Mouse (Mus musculus) small intestine, adult 2 months (tissue): ENCODE data around the gene Abca15. TPM values are rescaled to one million over a fixed set of nuclear protein-coding genes. Genes with fewer than 3 reads are reported as not detected.

Experiments
- H3K27ac ChIP-seq: fragments of 200-500 bp; 2 replicates; pipeline ENCODE4 v1.5.1; 2012; ENCODE audit warnings: low read depth, low read length, control low read depth, inconsistent platforms; ENCODE audit not compliant: insufficient read depth
- H3K27me3 ChIP-seq: fragments of 200-500 bp; 2 replicates; pipeline ENCODE4 v1.6.1; 2012; ENCODE audit warnings: mild to moderate bottlenecking, moderate library complexity, low read length, inconsistent platforms; ENCODE audit not compliant: control insufficient read depth, insufficient read depth
- H3K36me3 ChIP-seq: fragments of 200-500 bp; 2 replicates; pipeline ENCODE4 v1.6.1; 2012; ENCODE audit warnings: mild to moderate bottlenecking, low read length, control low read depth, inconsistent platforms; ENCODE audit not compliant: control insufficient read depth, insufficient read depth
- H3K4me1 ChIP-seq: fragments of 200-500 bp; 2 replicates; pipeline ENCODE4 v1.6.1; 2012; ENCODE audit warnings: low read length, inconsistent platforms, mixed read lengths; ENCODE audit not compliant: control insufficient read depth, insufficient read depth, insufficient read length
- H3K4me3 ChIP-seq: fragments of 200-500 bp; 2 replicates; pipeline ENCODE4 v1.5.1; 2012; ENCODE audit warnings: low read depth, mild to moderate bottlenecking, control low read depth, inconsistent platforms, low read length, moderate library complexity
- CTCF ChIP-seq: fragments of 200-500 bp; IDR thresholded peaks from 2 replicates; pipeline ENCODE4 v1.5.1; 2012; ENCODE audit warnings: low read depth, mild to moderate bottlenecking, control low read depth, inconsistent platforms, low read length, moderate library complexity, mixed read lengths; ENCODE audit not compliant: insufficient replicate concordance, insufficient read length; ENCODE audit errors: extremely low read depth
- POLR2A ChIP-seq: fragments of 200-500 bp; IDR thresholded peaks from 2 replicates; pipeline ENCODE4 v1.6.1; 2012; ENCODE audit warnings: low read depth, mild to moderate bottlenecking, control low read depth, inconsistent platforms, low read length, moderate library complexity
- WGBS: fragments of 180-500 bp; shearing (Covaris S2); methylation state at CpG from one replicate; pipeline ENCODE4 v1.1.7; 2018; 5-methylcytosine and 5-hydroxymethylcytosine counted together
- polyA plus RNA-seq: library from polyadenylated mRNA; depleted of rRNA; stranded (reverse); fragments of >200 nt; gene quantifications from 2 replicates; pipeline ENCODE4 v1.2.3, GENCODE M21; 2012; rRNA removed

The Abca15 gene
- polyA plus RNA-seq, 1 experiment: not detected

GRCm38 (mm10) chr7:120409447-120409846 lies 81.0 kb downstream of the Abca15 start, which contains the start of gene Abca16:
TSS of gene Abca16 (plus strand) at chr7:120409647.
- WGBS: 73% methylated on average over 10 of the region's 10 CpGs
- TF ChIP-seq POLR2A (no peak), CTCF (no peak)
- H3K36me3 ChIP-seq: no peaks in the 10 kb centered on the region
- H3K4me1 ChIP-seq: no peaks in the 10 kb centered on the region
- H3K27ac ChIP-seq: no peak within 1 kb of the TSS
- H3K27me3 ChIP-seq: no peaks in the 10 kb centered on the region
- H3K4me3 ChIP-seq: no peak within 1 kb of the TSS

- H3K36me3 ChIP-seq: no peaks in the 10 kb centered on the region
- H3K4me3 ChIP-seq: no peak overlapping the region
- no peaks in the 10 kb centered on the region for H3K4me1 ChIP-seq
- no peaks in the 10 kb centered on the region for H3K27me3 ChIP-seq
- no peak overlapping the region for H3K27ac ChIP-seq
- TF ChIP-seq POLR2A: no peak
- TF ChIP-seq CTCF: no peak
- WGBS: 59% methylated on average over 1 of the region's 1 CpGs
These were observed 83.9 kb downstream of the Abca15 start for GRCm38 (mm10) chr7:120412391-120412790.

DNA sequence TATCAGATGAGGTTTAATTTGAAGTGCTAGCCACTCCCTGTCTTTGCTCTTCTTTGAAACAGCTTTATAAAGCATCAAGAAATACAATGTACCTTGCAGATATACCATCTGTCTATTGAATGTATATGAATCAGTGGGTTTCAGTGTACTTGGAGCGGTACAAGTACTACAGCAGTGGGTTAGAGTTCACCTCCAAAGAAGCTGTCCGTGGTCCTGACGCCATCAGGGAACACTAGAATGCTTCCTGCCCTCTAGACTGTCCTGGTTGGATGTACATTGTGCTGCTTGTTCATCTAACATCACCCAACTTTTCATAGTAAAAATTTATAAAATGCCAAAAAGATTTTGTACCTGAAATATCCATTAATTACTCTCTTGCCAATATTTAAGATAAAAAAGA lies 98.2 kb downstream of the Abca15 start:
- Histone ChIP-seq H3K27me3 (no peaks in the 10 kb centered on the region), H3K36me3 (no peaks in the 10 kb centered on the region), H3K4me1 (no peaks in the 10 kb centered on the region), H3K27ac (no peak overlapping the region), H3K4me3 (no peak overlapping the region)
- WGBS: 27% methylated on average over 3 of the region's 3 CpGs
- TF ChIP-seq CTCF (no peak), POLR2A (no peak)

- H3K4me3 ChIP-seq: no peak overlapping the region
- TF ChIP-seq CTCF: no peak
- no peaks in the 10 kb centered on the region for H3K4me1 ChIP-seq
- H3K36me3 ChIP-seq: no peaks in the 10 kb centered on the region
- no peaks in the 10 kb centered on the region for H3K27me3 ChIP-seq
- H3K27ac ChIP-seq: no peak overlapping the region
These were observed 103.0 kb downstream of the Abca15 start for GRCm38 (mm10) chr7:120431464-120431863.

Other genes starting within 250 kb of the Abca15 start
- gene Dnah3, start 233.4 kb upstream of the Abca15 start, polyA plus RNA-seq: not detected in 2 replicates
- gene Tmem159, start 226.3 kb upstream of the Abca15 start, polyA plus RNA-seq: 6.8 and 14.2 TPM in 2 replicates
- gene Zp2, start 183.4 kb upstream of the Abca15 start, polyA plus RNA-seq: 0.04 and 0.05 TPM in 2 replicates
- gene Anks4b, start 154.8 kb upstream of the Abca15 start, polyA plus RNA-seq: 7.3 and 20.9 TPM in 2 replicates
- gene Crym, start 126.6 kb upstream of the Abca15 start, polyA plus RNA-seq: 1.7 and 2.0 TPM in 2 replicates
- 0.03 and 0.20 TPM in 2 replicates for gene Abca14, start 124.7 kb upstream of the Abca15 start, polyA plus RNA-seq
- not detected in 2 replicates for gene Abca16, start 81.0 kb downstream of the Abca15 start, polyA plus RNA-seq